Mouse (Mus musculus) cerebellum, adult 9-11 months (tissue): ENCODE measurements around the gene Gm49318.
A peak's percentile ranks its signal among the peaks of the same experiment; 100 is the strongest.

Experiments used
- DNase-seq: peaks from one replicate; pipeline ENCODE4 v3.0.0; 2022

Gene Gm49318

GRCm38 (mm10) chr9:22017208-22017825 is 53.7 kb downstream of the Gm49318 start:
- DNase-seq: peak; percentile 78

GRCm38 (mm10) chr9:22016245-22016644 is 54.8 kb downstream of the Gm49318 start:
- no peak for DNase-seq

DNA sequence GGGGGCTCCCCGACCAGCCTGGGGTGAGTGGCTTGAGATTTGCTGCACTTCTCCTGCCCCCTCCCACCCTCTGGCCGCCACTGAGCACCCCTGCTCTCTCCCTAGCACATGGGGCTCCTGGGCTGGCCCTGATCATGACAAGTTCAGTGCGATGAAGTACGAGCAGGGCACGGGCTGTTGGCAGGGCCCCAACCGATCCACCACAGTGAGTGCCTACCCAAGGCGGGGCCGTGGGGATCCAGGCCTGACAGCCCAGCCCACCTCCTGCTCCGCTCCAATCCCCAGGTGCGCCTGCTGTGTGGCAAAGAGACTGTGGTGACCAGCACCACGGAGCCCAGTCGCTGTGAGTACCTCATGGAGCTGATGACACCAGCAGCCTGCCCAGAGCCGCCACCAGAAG is 58.3 kb downstream of the Gm49318 start:
- DNase-seq: peak; percentile 47

- DNase-seq: peak; percentile 46
Observed at GRCm38 (mm10) chr9:22011055-22011454, 60.0 kb downstream of the Gm49318 start.

DNA sequence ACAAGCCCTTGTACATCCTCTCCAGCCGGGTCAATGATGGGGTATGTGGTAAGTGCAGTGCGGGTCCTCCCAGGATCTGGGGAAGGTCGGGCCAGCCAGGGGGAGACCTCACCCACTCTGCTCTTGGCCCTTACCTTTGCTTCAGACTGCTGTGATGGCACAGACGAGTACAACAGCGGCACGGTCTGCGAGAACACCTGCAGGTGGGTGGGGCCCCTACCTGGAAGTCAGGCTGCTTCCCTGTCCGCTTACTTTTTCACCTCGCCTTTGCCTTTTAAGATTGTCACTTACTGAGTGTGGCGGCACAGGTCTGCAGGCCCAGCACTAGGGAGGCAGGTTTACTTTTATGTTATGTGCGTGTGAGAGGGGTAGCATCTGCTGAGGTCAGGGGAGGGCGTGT is 66.5 kb downstream of the Gm49318 start:
- peak; percentile 58 for DNase-seq

GRCm38 (mm10) chr9:22003163-22003554 is 67.9 kb downstream of the Gm49318 start:
- DNase-seq: no peak

GRCm38 (mm10) chr9:22002194-22003162 is 68.6 kb downstream of the Gm49318 start, which contains the start of the genes Ccdc151 and Prkcsh:
Ccdc151 (minus strand) TSS chr9:22002634.
Prkcsh (plus strand) TSS chr9:22002806.
- DNase-seq: peak; percentile 100

GRCm38 (mm10) chr9:22001633-22002032 is 69.4 kb downstream of the Gm49318 start:
- DNase-seq: peak; percentile 62

DNA sequence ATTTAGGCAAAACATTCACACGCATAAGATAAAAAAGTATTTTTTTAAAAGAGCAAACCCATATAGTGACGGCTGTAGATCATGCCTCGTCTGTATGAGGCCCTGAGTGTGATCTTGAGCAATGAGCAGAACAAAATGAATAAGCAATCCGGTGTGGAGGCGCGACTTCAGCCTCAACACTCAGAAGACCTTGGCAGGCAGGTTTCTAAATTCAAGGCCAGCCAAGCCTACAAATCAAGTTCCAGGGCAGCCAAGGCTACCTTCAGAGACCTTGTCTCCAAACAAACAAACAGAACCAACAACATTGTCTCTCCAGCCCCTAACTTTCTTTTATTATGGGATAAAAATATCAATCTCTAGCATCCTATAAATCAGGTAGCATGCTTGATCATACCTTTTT is 70.8 kb downstream of the Gm49318 start:
- no peak for DNase-seq

DNA sequence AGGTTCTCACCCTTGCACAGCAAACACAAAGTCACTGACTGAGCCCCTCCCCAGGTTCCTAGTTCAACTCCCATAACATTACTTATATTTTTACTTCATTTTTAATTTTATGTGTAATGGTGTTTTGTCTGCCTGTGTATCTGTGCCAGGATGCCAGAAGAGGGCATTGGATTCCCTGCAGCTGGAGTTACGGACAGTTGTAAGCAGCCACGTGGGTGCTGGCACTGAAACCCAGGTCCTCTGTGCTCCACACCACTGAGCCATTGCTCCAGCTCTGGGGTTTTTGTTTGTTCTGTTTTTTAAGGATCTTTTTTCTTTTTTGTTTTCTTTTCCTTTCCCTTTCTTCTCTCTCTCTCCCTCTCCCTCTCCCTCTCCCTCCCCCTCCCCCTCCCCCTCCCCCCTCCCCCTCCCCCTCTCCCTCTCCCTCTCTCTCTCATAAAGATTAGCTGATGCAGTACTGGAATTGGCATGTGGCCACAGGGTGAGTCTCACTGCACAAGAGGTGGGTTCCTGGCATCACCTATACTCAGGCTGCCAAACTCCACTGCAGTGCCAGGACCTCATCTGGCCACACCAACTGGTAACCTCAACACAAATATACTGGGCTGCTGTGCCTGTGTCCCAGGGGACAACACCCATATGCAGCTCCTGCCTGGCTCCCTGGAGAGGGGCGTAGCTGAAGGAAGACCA is 74.7 kb downstream of the Gm49318 start:
- peak; percentile 31 for DNase-seq

GRCm38 (mm10) chr9:21992227-21992626 is 78.8 kb downstream of the Gm49318 start:
- no peak for DNase-seq

GRCm38 (mm10) chr9:21989230-21990110 is 81.6 kb downstream of the Gm49318 start, which contains the start of gene Rgl3:
Rgl3 (minus strand) TSS chr9:21989446.
- peak; percentile 82 for DNase-seq

DNA sequence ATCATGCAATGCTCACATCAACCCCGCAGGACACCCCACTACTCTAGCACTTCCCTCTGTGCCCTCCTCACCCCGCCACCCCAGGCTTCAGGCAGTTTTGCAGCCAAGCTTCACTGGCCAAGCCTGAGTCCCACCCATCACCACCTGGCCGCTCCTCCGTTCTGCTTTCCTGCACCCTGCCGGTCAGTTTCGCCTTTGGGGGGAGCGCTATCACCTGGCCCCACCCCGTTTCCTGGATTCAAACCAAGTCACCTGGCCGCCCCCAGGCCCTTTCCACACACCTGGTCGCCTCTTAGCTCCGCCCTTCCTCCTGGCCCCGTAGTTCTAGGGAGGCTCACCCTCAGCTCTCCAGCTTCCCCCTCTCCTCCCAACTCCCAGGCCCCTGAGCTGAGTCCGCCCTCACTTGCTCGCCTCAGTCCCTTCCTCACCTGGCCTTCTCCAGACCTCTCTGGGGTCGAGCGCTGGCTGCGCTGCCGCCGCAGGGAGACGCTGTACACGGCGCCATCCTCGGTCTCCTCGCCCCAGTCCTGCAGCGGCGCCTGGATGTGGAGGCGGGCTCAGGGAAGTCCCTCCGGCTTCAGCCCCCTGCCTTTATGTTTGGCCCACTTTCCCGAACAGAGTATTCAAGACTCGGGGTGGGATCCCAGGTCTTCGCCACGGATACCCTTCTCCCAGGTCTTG is 82.5 kb downstream of the Gm49318 start:
- peak; percentile 83 for DNase-seq

DNA sequence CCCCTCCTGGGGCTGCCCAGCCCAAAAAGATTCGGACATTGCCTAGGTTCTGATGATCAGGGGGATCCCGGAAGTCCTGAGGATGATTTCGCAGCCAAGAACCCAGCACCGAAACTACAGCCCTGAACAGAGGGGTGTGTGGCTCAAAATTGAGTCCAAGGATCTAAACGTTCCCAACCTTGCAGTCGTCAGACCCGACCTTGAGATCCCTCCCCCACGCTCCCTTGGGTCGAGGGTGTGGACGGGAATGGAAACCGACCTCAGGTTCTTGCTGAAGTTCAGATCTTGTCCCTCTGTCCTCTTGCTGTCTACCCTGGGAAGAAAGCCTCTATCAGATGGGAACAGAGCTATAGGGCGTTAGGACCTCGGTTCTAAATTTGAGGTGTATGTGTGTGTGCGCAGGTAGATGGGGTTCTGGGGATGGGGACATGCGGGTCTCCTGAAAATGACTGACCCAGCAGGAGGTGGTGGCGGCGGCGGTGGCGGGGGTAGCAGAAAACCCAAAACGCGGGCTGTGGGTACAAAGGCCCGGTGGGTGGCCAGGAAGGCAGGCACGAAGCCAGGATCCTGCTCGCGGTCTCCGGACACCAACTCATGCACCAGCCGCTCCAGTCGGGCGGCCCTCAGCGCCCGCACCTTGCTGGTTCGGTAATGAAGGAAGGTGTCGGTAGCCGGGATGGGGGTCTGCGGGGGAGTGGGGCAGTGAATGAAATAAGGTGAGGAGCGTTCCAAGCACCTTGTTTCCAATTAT is 83.3 kb downstream of the Gm49318 start:
- DNase-seq: peak; percentile 79
